Mouse (Mus musculus) embryonic facial prominence, embryonic 13.5 days (tissue): ENCODE measurements around the gene Fmo1. TPM values are rescaled to one million over a fixed set of nuclear protein-coding genes. Genes with fewer than 3 reads are reported as not detected.

Experiments used
- ATAC-seq: fragments of 200-750 bp; cut with Nextera tagmentation; 2 replicates; pipeline ENCODE4 v1.8.0; 2017; ENCODE audit warnings: low read depth; ENCODE audit not compliant: insufficient number of reproducible peaks, insufficient read depth, low FRiP score, low TSS enrichment
- H3K27ac ChIP-seq: fragments of 300-500 bp; sonication (generic); 2 replicates; pipeline ENCODE4 v1.5.1; 2015; ENCODE audit warnings: moderate library complexity, mild to moderate bottlenecking, inconsistent platforms
- H3K27me3 ChIP-seq: fragments of 300-500 bp; sonication (generic); 2 replicates; pipeline ENCODE4 v1.6.1; 2015; ENCODE audit warnings: mild to moderate bottlenecking, inconsistent platforms
- H3K36me3 ChIP-seq: fragments of 300-500 bp; sonication (generic); 2 replicates; pipeline ENCODE4 v1.6.1; 2015; ENCODE audit warnings: mild to moderate bottlenecking, inconsistent platforms
- H3K4me1 ChIP-seq: fragments of 300-500 bp; sonication (generic); 2 replicates; pipeline ENCODE4 v1.6.1; 2015; ENCODE audit warnings: inconsistent platforms
- H3K4me2 ChIP-seq: fragments of 300-500 bp; sonication (generic); 2 replicates; pipeline ENCODE4 v1.6.1; 2015; ENCODE audit warnings: moderate library complexity, mild to moderate bottlenecking, inconsistent platforms
- H3K4me3 ChIP-seq: fragments of 300-500 bp; sonication (generic); 2 replicates; pipeline ENCODE4 v1.5.1; 2015; ENCODE audit warnings: mild to moderate bottlenecking, inconsistent platforms
- H3K9ac ChIP-seq: fragments of 300-500 bp; sonication (generic); 2 replicates; pipeline ENCODE4 v1.6.1; 2015; ENCODE audit warnings: mild to moderate bottlenecking, inconsistent platforms
- H3K9me3 ChIP-seq: fragments of 300-500 bp; sonication (generic); 2 replicates; pipeline ENCODE4 v1.6.1; 2016; ENCODE audit warnings: inconsistent platforms
- WGBS: fragments of 180-500 bp; shearing (Covaris S2); methylation state at CpG from one replicate; pipeline ENCODE4 v1.1.7; 2015; ENCODE audit warnings: mixed read lengths; 5-methylcytosine and 5-hydroxymethylcytosine counted together
- polyA plus RNA-seq: library from polyadenylated mRNA; unstranded; fragments of >200 nt; fragmentation: Nextera tagmentation; extraction: Ambion mirVana; gene quantifications from 2 replicates; pipeline ENCODE4 v1.2.1, GENCODE M21; 2015

The Fmo1 gene
- polyA plus RNA-seq, 1 experiment from 2014 or later, result 21.3 TPM

- Histone ChIP-seq H3K4me1 (peaks cover 34% of the 10 kb centered on the region), H3K9ac (no peak overlapping the region), H3K36me3 (no peaks in the 10 kb centered on the region), H3K9me3 (no peaks in the 10 kb centered on the region), H3K27me3 (no peaks in the 10 kb centered on the region), H3K4me3 (no peak overlapping the region), H3K27ac (peak overlapping the region; percentile 88; the same call in 1 of the 2 replicates), H3K4me2 (peak overlapping the region; percentile 55)
- ATAC-seq, result peak; percentile 29; the same call in 1 of the 2 replicates
- WGBS, result 64% methylated on average over 9 of the region's 9 CpGs
Measured at GRCm38 (mm10) chr1:162859996-162860605, 6.3 kb downstream of the Fmo1 start.

GRCm38 (mm10) chr1:162859545-162859976 lies 6.8 kb downstream of the Fmo1 start:
- no peaks in the 10 kb centered on the region for H3K27me3 ChIP-seq
- 0 out of 2 replicates have a peak overlapping the region, but pooled peaks have one; percentile 27 for H3K9ac ChIP-seq
- no peaks in the 10 kb centered on the region for H3K36me3 ChIP-seq
- peaks cover 34% of the 10 kb centered on the region for H3K4me1 ChIP-seq
- H3K27ac ChIP-seq, result peak overlapping the region; percentile 88
- no peaks in the 10 kb centered on the region for H3K9me3 ChIP-seq
- 22% methylated on average over 10 of the region's 10 CpGs for WGBS
- H3K4me2 ChIP-seq, result peak overlapping the region; percentile 55
- peak; percentile 60; the same call in 1 of the 2 replicates for ATAC-seq
- H3K4me3 ChIP-seq, result peak overlapping the region; percentile 30

DNA sequence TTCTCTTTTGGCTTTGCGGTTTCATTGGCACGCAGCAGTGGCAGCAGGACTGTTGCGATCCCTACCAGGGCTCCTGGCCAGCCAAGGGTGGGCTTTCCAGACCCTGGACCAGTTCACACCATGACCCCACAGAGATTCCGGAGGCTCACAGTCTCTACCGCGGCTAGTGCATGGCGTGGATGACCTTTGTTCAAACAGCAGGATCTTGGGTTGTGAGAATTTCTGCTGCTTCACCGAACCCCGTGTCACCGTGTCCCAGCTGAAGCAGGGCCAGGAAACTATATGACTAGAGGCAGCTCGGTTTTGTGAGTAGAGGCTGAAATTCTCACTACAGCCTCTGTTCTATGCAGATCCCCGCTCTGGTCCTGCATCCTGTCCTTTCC lies 7.7 kb downstream of the Fmo1 start:
- peak overlapping the region; percentile 65 for H3K9ac ChIP-seq
- ATAC-seq, result no peak
- no peaks in the 10 kb centered on the region for H3K36me3 ChIP-seq
- H3K27ac ChIP-seq, result peak overlapping the region; percentile 88
- H3K4me2 ChIP-seq, result peak overlapping the region; percentile 55
- peaks cover 34% of the 10 kb centered on the region for H3K4me1 ChIP-seq
- WGBS, result 43% methylated on average over 12 of the region's 12 CpGs
- no peaks in the 10 kb centered on the region for H3K27me3 ChIP-seq
- peak overlapping the region; percentile 30 for H3K4me3 ChIP-seq
- H3K9me3 ChIP-seq, result no peaks in the 10 kb centered on the region

- Histone ChIP-seq H3K4me1 (peaks cover 41% of the 10 kb centered on the region), H3K27ac (peak overlapping the region; percentile 88)
- no peak for ATAC-seq
Measured at GRCm38 (mm10) chr1:162857766-162858747, 8.4 kb downstream of the Fmo1 start.

DNA sequence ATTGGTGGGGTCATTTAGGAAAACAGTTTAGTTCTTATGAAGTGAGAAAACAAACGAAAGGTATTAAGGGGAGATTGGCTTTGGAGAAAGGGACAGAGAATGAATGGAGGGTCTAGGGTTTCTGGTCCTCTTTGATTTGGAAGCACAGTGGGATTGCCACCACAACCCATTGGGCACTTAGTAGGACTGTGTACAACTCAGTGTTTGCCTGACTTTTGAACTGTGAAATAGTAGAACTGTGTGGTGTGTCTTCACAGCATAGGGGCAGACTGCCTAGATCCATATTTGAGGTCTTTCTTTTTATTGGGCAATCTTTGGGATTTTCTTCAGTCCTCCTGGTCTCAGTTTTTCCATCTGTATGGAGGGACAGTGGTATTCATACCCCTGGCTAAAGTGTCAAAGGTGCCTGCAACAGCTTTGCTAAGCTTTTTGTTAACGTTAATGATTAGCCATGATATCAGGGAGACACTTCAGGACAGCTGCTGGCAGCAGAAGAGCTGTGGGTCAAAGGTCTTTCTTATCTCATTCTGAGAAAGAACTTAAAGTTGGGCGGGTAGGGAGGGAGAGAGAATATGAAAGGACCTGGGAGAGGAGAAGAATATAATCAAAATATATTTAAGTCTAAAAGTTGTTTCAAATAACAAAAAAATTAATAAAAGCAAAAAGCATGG lies 12.5 kb downstream of the Fmo1 start:
- peaks cover 28% of the 10 kb centered on the region for H3K4me1 ChIP-seq
- no peak overlapping the region for H3K4me2 ChIP-seq
- 70% methylated on average over 3 of the region's 3 CpGs for WGBS
- ATAC-seq, result no peak
- H3K4me3 ChIP-seq, result no peak overlapping the region
- no peaks in the 10 kb centered on the region for H3K9me3 ChIP-seq
- H3K27ac ChIP-seq, result peak overlapping the region; percentile 55; the same call in 1 of the 2 replicates
- H3K27me3 ChIP-seq, result no peaks in the 10 kb centered on the region
- no peaks in the 10 kb centered on the region for H3K36me3 ChIP-seq
- H3K9ac ChIP-seq, result no peak overlapping the region

More at GRCm38 (mm10) chr1:162857766-162858747, 8.4 kb downstream of the Fmo1 start:
- Histone ChIP-seq H3K36me3 (no peaks in the 10 kb centered on the region), H3K4me3 (peak overlapping the region; percentile 30), H3K9me3 (no peaks in the 10 kb centered on the region), H3K27me3 (no peaks in the 10 kb centered on the region), H3K9ac (peak overlapping the region; percentile 65), H3K4me2 (peak overlapping the region; percentile 55)
- WGBS, result 22% methylated on average over 18 of the region's 18 CpGs

- Histone ChIP-seq H3K9ac (no peak overlapping the region), H3K27ac (no peak overlapping the region), H3K27me3 (no peaks in the 10 kb centered on the region), H3K4me2 (no peak overlapping the region), H3K4me1 (peaks cover under 1% of the 10 kb centered on the region; the same call in 1 of the 2 replicates), H3K9me3 (no peaks in the 10 kb centered on the region), H3K4me3 (no peak overlapping the region), H3K36me3 (no peaks in the 10 kb centered on the region)
- ATAC-seq, result no peak
- 94% methylated on average over 6 of the region's 6 CpGs for WGBS
Measured at GRCm38 (mm10) chr1:162847554-162847953, 18.9 kb downstream of the Fmo1 start.

DNA sequence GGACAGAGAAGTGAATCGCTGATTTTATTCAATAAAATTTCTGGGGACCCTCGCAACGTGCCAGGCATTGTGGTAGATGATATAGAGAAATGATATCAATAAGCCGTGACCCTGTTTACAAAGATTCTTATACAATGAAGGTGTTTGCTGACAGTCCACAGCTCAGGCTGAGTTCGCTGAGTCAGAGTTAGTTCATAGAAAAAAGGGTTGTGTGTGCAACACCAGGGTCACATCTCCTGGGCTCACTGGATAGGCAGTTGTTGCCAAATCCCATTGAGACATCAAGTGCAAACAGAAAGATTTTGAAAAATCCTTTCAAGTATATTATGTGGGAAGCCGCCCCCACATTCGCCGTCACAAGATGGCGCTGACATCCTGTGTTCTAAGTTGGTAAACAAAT lies 26.2 kb downstream of the Fmo1 start:
- H3K4me1 ChIP-seq, result no peaks in the 10 kb centered on the region
- H3K9me3 ChIP-seq, result no peaks in the 10 kb centered on the region
- 95% methylated on average over 9 of the region's 9 CpGs for WGBS
- H3K4me3 ChIP-seq, result no peak overlapping the region
- no peaks in the 10 kb centered on the region for H3K27me3 ChIP-seq
- H3K36me3 ChIP-seq, result no peaks in the 10 kb centered on the region
- no peak for ATAC-seq
- no peak overlapping the region for H3K9ac ChIP-seq
- no peak overlapping the region for H3K27ac ChIP-seq
- no peak overlapping the region for H3K4me2 ChIP-seq

DNA sequence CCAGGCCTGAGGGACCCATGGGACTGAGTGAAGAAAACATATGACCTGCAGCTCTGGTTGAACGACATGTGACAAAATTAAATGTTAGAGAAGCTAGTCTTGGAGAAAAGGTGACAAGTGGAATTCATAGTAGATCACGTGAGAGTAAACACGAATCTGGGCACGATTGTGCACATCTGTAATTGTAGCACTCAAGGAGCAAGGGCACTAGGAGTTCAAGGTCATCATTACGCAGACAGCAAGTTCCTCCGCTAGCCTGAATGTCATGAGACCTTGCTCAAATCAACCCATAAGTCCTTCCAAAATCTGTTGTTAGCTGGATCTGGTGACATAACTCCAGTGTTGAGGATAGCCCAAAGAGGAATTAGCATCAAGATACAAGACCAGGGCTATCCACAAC lies 27.4 kb downstream of the Fmo1 start:
- no peak overlapping the region for H3K9ac ChIP-seq
- H3K27me3 ChIP-seq, result no peaks in the 10 kb centered on the region
- H3K4me2 ChIP-seq, result no peak overlapping the region
- no peak overlapping the region for H3K27ac ChIP-seq
- no peaks in the 10 kb centered on the region for H3K4me1 ChIP-seq
- no peaks in the 10 kb centered on the region for H3K9me3 ChIP-seq
- WGBS, result 90% methylated on average over 6 of the region's 6 CpGs
- no peaks in the 10 kb centered on the region for H3K36me3 ChIP-seq
- no peak overlapping the region for H3K4me3 ChIP-seq
- no peak for ATAC-seq

GRCm38 (mm10) chr1:162834342-162834741 lies 32.1 kb downstream of the Fmo1 start:
- no peak overlapping the region for H3K4me2 ChIP-seq
- H3K9me3 ChIP-seq, result no peaks in the 10 kb centered on the region
- H3K27ac ChIP-seq, result no peak overlapping the region
- H3K4me1 ChIP-seq, result 0 out of 2 replicates have a peak, but pooled peaks cover 5% of the 10 kb centered on the region
- no peak overlapping the region for H3K9ac ChIP-seq
- WGBS, result 56% methylated on average over 5 of the region's 5 CpGs
- no peak for ATAC-seq
- H3K4me3 ChIP-seq, result no peak overlapping the region
- H3K36me3 ChIP-seq, result no peaks in the 10 kb centered on the region
- H3K27me3 ChIP-seq, result no peaks in the 10 kb centered on the region

DNA sequence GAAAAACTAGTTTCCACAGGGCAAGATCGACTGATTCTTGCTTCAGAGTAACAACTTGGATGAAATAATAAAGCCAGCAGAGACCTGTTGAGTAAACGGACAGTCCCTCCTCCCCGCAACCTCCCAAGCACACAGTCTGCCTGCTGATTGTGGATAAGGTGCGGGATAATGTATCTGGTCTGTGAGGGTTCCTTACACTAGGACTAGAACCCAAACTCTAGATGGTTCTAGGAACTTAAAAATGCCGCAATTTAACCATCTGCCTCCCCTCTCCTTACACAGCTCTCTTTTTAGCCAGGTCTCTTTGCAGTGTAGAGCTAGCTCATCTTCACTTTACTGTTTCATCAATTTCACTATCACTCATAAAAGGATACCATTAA lies 33.8 kb downstream of the Fmo1 start:
- H3K27me3 ChIP-seq, result no peaks in the 10 kb centered on the region
- 0 out of 2 replicates have a peak, but pooled peaks cover 5% of the 10 kb centered on the region for H3K4me1 ChIP-seq
- no peak overlapping the region for H3K27ac ChIP-seq
- peak overlapping the region; percentile 27 for H3K4me2 ChIP-seq
- ATAC-seq, result no peak
- no peak overlapping the region for H3K9ac ChIP-seq
- H3K36me3 ChIP-seq, result no peaks in the 10 kb centered on the region
- 58% methylated on average over 5 of the region's 5 CpGs for WGBS
- H3K9me3 ChIP-seq, result no peaks in the 10 kb centered on the region; the same call in 1 of the 2 replicates
- H3K4me3 ChIP-seq, result no peak overlapping the region

DNA sequence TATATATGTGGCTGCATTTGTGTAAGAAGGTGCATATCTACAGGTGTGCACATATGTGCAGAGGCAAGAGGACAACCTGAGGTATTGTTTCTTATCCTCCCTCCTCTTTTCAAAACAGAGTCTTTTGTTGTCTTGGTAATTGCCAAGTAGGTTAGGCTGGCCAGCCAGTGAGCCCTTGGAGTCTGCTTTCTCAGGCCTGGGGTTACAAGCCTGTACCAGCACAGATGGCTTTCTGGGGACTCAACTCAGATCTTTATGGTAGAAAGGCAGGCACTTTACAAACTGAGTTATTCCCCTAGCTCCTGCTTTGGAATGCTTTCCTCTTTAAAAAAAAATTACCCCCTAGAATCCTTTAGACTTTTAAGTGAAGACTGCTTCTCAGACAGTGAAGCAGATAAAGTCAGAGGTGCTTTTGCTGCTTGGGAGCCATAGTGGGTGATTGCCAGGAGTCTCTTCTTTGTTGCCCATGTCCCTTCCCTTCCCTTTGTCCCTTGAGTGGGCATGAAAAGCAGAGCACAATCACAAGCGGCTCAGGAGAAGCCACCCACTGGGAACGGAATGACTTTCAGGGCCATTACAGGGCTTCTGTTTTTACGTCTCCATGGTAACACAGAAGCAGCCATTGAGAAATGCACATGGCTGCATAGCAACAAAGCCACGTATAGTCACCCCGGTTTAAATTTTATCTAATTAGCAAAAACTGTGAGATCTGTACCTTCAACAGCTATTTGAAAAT lies 34.4 kb downstream of the Fmo1 start:
- H3K9ac ChIP-seq, result no peak overlapping the region
- no peak for ATAC-seq

More for the DNA sequence above, 34.4 kb downstream of the Fmo1 start:
- WGBS, result 10% methylated on average over 5 of the region's 5 CpGs
- Histone ChIP-seq H3K27ac (no peak overlapping the region), H3K4me2 (peak overlapping the region; percentile 27), H3K4me1 (0 out of 2 replicates have a peak, but pooled peaks cover 5% of the 10 kb centered on the region), H3K4me3 (no peak overlapping the region), H3K27me3 (no peaks in the 10 kb centered on the region), H3K36me3 (no peaks in the 10 kb centered on the region), H3K9me3 (no peaks in the 10 kb centered on the region; the same call in 1 of the 2 replicates)
